Comparison of ENCODE assay signal across 8 mouse cellular contexts in the genomic region with DNA sequence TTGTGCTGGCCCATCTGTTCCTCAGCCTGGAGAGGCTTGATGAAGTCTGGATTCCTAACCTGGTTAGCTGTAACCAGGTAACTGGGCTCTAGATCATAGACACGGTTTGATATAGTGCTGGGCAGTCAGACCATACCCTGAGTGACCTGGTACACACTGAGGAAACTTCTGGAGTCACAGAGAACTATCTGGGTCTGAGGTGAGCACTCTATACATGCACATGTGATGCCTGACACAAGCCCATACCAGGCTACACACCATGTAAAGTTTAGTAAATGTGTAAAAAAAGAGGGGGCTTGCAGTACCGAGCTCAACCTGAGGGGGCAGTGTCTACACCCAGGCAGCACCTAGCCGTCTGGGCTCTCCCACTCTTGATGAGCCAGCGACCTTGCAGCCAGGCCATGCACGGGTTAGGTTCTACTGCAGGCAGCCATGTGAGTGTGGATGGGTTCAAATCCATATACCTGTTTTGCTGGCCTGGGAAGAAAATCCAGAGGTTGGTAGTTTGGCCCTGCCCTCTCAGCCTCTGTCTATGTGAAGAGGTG.
A peak's percentile ranks its signal among the peaks of the same experiment; 100 is the strongest.
DNase-seq lines count a peak whose midpoint lies in the region.

No protein-coding gene starts in this region.

- intact Hi-C loops in heart, postnatal 25 days (cut with DNase I): loop anchor here (5.0 kb wide), 1 partner anchor 146 kb away; no protein-coding TSS in a partner anchor

- peak; percentile 13 for DNase-seq in heart, adult 8-10 months (ENCODE audit: low spot score)
- DNase-seq in heart, postnatal 25 days (ENCODE audit: low spot score): no peak
- peak; percentile 73 for DNase-seq in NIH3T3 (ENCODE audit: low read depth)
- DNase-seq in cerebellum, adult 9-11 months: peak; percentile 72
- DNase-seq in gastrocnemius, adult 8-10 months (ENCODE audit: low spot score in 2 of 2): peak; percentile 10 to 20
- DNase-seq in kidney, postnatal 25 days: peak; percentile 63 to 74
- peak; percentile 62 for DNase-seq in lung, postnatal 14 days
- DNase-seq in spleen, postnatal 10 days (ENCODE audit: low spot score in 2 of 2): peak; percentile 36 to 70
